Mouse (Mus musculus) c-Kit-negative CD71-positive TER-119-positive erythroid progenitor cells, embryonic 14.5 days (primary cell): ENCODE results near the gene Dpf1.

Experiments used
- DNase-seq: peaks from one replicate; pipeline ENCODE4 v3.0.0-alpha.2; 2013; ENCODE audit warnings: low read depth, low spot score

Gene Dpf1

GRCm38 (mm10) chr7:29303738-29304462, at the start of gene Dpf1:
Gene Dpf1 (plus strand): TSS chr7:29303951.
- no peak for DNase-seq

GRCm38 (mm10) chr7:29255875-29256274, 47.9 kb upstream of the Dpf1 start:
- no peak for DNase-seq

- no peak for DNase-seq
Observed at GRCm38 (mm10) chr7:29257368-29257767, 46.4 kb upstream of the Dpf1 start.

GRCm38 (mm10) chr7:29259781-29260730, 43.7 kb upstream of the Dpf1 start:
- no peak for DNase-seq

GRCm38 (mm10) chr7:29262151-29262550, 41.6 kb upstream of the Dpf1 start:
- DNase-seq: no peak

- DNase-seq: no peak
Observed at GRCm38 (mm10) chr7:29263831-29264230, 39.9 kb upstream of the Dpf1 start.

- DNase-seq: no peak
Observed at GRCm38 (mm10) chr7:29265636-29266035, 38.1 kb upstream of the Dpf1 start.

- DNase-seq: no peak
Observed at GRCm38 (mm10) chr7:29266931-29267330, 36.8 kb upstream of the Dpf1 start.

GRCm38 (mm10) chr7:29270445-29270844, 33.3 kb upstream of the Dpf1 start:
- DNase-seq: no peak

GRCm38 (mm10) chr7:29271687-29272465, 31.9 kb upstream of the Dpf1 start:
- DNase-seq: no peak

- no peak for DNase-seq
Observed at GRCm38 (mm10) chr7:29276715-29277114, 27.0 kb upstream of the Dpf1 start.

GRCm38 (mm10) chr7:29277510-29277909, 26.2 kb upstream of the Dpf1 start:
- DNase-seq: no peak

- DNase-seq: no peak
Observed at GRCm38 (mm10) chr7:29279261-29279660, 24.5 kb upstream of the Dpf1 start.

GRCm38 (mm10) chr7:29279924-29280323, 23.8 kb upstream of the Dpf1 start:
- no peak for DNase-seq

- no peak for DNase-seq
Observed at GRCm38 (mm10) chr7:29280801-29281200, 22.9 kb upstream of the Dpf1 start.

- DNase-seq: no peak
Observed at GRCm38 (mm10) chr7:29281201-29282073, 22.3 kb upstream of the Dpf1 start, which contains the start of gene Spint2. Gene Spint2 (minus strand): TSS chr7:29281912.

GRCm38 (mm10) chr7:29282074-29282554, 21.6 kb upstream of the Dpf1 start:
- DNase-seq: no peak

- no peak for DNase-seq
Observed at GRCm38 (mm10) chr7:29283876-29284275, 19.9 kb upstream of the Dpf1 start.

- no peak for DNase-seq
Observed at GRCm38 (mm10) chr7:29284523-29284922, 19.2 kb upstream of the Dpf1 start.

GRCm38 (mm10) chr7:29287481-29287880, 16.3 kb upstream of the Dpf1 start:
- no peak for DNase-seq

GRCm38 (mm10) chr7:29288079-29288478, 15.7 kb upstream of the Dpf1 start:
- DNase-seq: no peak
